Mouse (Mus musculus) bone marrow, adult 2 months (tissue): Measurements from ENCODE around the gene Chgb.

Experiments used
- CTCF ChIP-seq: fragments of 200-500 bp; IDR thresholded peaks from 2 replicates; pipeline ENCODE4 v1.5.1; 2011; ENCODE audit warnings: low read length, control low read depth; ENCODE audit not compliant: control insufficient read depth, insufficient read depth
- POLR2A ChIP-seq: fragments of 200-500 bp; IDR thresholded peaks from 2 replicates; pipeline ENCODE4 v1.6.1; 2011; ENCODE audit warnings: low read depth, mild to moderate bottlenecking, control low read depth, low read length, borderline replicate concordance; ENCODE audit not compliant: control insufficient read depth

GRCm38 (mm10) chr2:132770822-132771221 is 10.3 kb upstream of the Chgb start:
- TF ChIP-seq CTCF (no peak), POLR2A (no peak)
